Mouse (Mus musculus): ENCODE measurements around the gene Cd37. TPM values are rescaled to one million over a fixed set of nuclear protein-coding genes. Genes with fewer than 3 reads are reported as not detected.

Cd37 gene
- total RNA-seq, 2 experiments from 2014 or later = 2.2 to 4.1 TPM

DNA sequence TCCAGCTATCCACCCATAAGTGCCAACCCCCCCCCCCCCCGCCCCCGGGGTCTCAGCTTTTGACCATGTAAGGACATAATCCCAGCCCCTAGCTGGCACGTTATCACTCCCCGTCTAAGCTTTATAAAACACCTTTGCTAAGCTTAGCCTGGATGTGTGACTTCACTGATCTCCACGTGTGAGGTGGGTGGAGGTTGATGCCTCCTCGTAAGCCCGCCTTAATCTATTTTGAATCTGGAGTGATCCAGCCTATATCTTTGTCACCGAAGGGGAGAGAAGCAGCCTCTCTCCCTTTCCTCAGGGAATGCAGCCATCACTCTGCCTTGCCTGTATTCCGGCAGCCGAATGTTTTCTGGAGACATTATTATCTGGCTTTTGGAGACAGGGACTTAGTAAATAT, 36.3 kb downstream of the Cd37 start:
- DNase-seq = no peak

DNA sequence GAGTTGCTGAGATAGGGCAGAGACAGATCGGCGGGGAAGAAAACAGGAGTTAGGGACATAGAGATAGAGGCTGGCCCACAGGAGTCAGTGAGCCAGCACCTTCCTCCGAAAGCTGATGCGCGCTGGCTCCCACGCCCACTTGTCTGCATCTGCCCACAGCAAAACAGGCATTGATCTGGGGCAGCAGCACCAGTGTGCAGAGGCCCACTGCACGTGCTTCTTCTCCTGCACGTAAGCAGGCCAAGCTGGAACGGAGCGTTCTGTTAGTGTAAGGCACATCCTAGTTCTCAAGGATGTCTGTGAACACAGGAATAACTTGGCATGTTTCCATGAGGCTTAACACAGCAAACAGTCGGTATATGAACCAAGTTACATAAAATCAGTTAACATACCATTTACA, 40.0 kb downstream of the Cd37 start:
- DNase-seq = no peak

DNA sequence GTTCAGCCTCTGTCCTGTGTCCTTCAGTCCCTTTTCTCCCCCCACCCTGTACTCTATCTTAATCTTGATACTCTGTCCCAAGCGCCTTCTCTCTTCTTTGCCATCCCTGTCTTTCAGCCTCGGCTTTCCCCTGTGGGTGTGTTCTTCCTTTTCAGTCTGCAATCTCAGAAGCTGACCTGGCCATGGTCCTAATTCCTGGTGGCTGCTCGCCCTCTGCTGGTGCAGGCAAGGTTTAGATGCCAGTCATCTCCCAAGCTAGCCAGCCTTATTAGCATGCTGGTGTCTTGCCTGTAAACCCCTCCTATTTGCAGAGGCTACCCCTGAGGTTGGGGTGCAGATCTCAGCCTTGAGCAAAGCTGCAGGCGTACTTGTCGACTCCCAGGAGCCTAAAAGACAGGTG, 40.5 kb downstream of the Cd37 start:
- DNase-seq = peak; percentile 86

DNA sequence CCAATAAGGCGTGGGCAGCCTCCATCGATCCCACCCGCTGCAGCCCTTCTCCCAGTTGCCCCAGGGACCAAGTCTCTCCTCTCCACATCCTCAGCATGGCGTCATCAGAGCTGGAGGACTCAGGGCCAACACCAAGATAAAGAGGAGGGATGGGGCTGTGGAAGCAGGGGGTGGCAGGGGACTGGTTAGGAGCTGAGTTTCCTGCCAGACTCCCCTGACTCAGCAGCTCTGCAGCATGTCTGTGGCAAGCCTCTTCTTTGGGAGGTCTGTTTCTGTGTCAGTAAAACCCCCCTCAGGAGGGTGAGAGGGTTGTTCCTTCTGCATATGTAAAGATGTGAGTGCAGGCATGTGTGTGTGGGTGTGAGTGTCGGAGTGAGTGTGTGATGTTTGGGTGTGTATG, 41.9 kb downstream of the Cd37 start:
- no peak for DNase-seq

DNA sequence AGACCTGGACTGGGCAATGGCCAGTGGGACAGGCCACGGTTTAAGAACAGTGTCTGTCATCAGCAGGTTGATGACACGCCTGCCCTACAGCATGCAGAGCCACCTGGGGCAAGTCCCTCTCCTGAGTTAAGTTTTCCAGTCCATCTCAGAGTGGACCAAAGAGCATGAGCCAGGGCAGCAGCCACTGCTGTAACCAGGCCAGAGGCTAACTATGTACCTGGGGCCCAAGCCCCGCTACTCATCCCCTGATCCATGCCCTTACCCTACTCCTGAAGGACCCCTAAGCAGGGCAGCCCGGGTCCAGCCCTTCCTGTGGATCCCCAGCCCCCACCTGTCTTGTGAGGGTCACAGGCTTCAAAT, 42.8 kb downstream of the Cd37 start:
- no peak for DNase-seq

DNA sequence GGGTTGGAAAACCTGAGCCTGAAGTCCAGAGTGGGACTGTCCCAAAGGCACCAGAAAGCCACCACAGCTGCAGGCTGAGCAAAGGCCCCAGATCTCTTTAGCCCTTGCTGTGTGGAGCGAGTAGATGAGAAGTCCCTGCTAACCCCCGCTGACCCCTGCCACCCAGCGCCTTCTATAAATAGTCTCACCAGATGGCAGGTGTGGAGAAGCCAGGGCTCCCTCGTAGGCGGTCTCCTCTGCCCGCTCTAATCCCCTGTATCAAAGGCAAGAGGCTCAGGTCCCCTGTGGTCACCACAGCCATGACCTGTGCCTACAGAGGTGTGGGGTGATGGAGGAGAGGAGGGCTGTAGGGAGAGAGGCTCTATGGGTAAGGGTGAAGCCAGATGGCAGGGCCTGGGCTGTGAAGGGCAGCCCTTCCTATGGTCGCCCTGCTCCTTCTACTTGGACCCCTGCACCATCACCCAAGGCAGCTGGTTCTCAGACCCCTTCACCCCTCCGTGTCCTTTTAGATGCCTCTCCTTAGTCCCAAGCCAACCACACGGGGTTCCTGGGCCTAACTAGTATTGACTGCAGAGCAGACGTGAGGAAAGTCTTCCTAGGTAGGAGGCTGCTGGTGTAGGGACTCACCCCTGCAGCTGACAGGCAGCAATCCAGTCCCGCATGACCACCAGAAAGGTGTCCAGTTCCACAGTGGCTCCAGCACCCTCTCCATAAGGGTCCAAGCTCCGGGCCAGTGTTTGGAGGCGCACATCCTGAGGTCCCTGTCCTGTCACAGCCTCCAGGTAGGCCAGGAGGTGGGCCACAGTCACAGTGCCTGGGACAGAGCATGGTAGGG, 43.4 kb downstream of the Cd37 start:
- DNase-seq = no peak

DNA sequence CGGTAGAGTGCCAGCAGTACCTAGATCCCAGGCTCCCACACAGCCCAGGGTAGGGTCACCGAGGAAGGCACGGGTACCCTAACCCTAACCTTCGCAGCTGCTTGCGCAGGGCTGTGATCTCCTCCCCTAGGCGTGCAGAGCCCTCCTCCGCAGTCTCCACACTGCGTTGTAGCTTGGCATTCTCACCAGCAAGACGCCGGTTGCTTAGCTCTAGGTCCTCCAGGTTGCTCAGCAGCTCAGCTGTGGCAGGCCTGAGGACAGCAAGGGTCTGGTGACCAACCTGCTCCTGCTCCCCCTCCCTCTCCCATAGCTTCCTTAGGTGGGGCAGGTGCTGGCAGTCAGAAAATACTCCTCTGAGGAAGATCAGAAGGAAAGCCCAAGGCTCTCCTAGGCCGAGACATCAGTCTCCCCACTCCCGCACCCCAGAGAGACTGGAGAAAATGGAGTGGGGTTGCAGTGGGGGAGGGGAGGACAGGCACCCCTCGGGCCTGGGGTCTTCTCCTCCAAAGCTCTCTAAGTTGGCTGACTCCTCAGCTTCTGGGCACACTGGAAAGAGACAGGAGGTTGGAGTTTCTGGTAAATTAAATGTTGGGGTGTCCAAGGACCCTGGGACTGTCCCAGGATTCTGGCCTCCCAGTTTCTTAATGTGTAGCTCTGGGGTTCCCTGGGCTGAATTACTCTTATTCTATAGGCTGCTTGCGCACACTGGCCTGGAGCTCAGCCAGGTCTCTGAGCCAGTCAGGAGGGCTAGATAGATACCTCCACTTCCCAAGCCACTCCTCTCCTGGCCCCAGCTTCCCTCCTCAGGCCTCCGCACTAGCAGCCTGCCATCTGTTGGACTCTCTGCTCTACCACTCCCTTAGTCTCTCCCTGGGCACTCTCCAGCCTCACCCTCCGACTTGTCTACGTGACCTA, 44.8 kb downstream of the Cd37 start:
- DNase-seq = no peak

DNA sequence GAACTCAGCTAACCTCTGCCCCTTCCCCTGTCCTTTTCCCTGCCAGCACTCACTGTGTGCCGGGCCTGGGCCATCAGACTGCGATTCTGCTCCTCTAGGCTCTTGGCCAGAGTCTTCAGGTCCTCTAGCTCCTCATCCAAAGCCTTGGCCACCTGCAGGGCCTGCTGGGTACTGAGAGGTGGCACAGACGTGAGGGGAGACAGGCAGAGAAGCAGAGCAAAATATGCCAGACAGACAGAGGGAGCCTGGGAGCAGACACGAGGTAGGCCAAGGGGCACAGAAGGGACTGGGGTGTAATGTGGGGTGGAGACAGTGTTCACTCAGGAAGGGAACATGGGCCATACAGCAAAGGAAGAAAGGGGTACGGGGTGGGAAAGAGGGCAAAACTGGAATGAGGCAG, 45.5 kb downstream of the Cd37 start:
- DNase-seq = no peak

DNA sequence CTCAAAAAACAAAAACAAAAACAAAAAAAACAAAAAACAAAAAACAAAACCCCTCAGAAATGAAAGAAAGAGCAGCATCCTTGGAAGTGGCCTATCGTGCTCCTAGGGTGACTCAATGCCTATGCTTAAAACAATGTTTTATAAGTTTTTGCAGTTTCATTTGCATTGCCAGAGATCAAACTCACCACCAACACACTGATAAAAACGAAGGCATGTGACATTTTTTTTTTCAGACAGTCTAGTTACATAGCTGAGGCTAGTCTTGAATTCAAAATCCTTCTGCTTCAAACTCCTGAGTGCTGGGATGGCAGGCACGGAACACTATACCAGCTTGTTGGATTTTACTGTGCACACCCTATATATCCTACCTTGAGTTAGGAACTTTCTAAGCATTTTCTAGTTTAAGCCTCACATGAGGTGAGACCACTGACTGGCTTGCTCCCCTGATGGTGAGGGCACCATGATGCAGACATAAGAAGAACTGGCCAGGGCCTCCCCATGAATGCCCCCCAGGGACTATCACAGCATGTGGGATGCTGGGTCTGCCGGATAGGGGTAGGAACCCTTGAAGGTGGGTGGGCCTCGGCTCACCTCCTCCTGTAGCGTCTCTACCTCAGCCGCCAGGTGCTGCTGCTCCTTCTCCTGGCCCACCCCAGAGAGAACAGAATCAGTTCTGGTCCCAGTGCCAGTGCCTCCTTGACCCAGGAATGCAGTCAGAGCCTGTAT, 46.2 kb downstream of the Cd37 start:
- DNase-seq = no peak

DNA sequence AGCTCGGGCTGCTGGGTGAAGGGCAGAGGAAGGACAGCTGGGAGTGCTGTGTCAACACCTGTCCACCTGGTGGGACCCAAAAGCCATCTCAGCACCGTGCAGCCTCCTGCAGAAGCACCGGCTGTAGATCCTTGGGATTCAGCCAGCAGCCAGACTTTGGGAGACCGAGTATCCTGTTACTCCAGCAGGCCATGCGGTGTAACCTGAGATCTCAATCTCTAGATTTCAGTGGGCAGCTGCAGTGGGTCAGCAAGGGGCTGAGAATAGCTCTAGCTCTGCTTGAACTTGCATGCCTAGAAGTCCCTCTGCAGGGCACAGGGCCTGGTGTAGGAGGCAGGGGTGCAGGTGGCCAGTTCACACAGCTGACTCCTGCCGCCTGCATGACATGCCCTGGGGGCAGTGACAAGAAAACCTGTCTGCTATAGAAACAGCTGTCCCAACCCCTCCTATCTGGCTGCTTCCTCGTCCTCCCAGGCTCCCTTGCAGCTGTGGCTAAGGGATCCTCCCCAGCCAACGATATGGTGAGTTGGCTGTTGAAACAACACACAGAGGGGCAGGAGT, 47.0 kb downstream of the Cd37 start:
- DNase-seq = no peak

DNA sequence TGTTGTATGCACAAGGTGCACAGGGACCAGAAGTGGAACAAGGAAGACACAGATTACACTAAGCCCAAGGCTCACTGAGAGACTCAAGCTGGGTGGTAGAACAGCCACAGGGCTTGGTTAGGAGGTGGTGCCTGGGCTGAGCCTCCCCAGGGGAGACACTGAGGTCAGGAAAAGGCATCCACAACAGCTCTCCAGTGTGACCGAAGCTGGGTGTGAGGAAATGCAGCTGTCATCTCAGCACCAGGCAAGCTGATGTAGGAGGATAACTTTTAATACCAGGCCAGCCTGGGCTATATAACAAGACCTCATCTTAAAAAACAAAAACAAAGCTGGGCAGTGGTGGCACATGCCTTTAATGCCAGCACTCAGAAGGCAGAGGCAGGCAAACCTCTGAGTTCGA, 47.8 kb downstream of the Cd37 start:
- no peak for DNase-seq

DNA sequence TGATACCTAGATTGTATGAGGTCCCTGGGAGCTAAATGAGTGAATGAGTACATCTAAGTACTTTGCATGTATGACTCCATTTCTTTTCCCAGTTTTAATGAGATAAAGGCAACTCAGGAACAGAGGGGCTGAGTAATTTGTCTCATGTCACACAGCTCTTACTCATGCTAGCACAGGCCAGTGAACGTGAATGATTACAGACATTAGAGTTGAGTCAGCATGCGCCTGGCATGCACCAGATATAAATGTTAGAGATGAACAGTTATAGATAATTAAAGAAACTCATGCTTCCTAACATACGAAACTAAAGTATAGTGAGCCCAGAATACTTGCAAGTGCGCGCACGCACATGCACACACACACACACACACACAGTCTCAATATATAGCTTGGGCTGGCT, 48.7 kb downstream of the Cd37 start:
- DNase-seq = no peak

DNA sequence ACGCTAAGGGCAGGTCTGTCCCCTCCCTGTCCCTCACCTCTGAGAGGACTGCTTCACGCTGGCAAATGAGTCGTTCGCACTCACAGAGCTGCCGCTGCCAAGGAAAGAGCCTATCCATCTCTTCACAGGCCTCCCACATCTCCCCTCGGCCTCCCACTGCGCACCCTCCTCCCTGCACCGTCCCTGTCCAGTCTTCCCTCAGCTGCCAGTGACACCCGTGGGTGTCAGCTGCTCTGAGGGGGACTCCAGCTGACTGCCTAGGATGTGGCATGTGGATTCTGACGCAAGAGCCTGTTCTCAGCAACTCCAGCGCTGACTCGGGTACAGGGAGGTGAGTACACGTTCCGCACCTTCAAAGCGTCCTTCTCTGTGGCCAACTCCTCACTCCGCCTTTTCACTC, 49.3 kb downstream of the Cd37 start:
- no peak for DNase-seq

DNA sequence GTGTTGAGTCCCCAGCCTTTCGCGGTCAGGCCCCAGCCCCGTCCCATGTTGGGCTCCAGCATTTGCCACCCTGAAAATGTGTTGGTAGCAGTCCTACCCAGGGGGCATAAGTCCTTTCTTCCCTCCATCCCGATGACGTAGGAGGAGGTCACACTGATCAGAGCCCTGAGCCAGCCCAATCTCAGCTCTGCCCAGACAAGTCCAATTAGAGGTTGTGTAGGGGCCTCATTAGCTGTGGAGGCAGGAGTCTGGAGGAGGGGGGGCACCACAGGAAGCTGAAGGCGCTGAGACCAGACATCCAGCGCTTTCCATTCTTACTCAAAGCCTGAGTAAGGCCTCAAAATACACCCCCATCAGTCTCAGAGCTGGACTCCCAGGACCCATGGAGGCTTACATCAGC, 53.0 kb downstream of the Cd37 start:
- no peak for DNase-seq

DNA sequence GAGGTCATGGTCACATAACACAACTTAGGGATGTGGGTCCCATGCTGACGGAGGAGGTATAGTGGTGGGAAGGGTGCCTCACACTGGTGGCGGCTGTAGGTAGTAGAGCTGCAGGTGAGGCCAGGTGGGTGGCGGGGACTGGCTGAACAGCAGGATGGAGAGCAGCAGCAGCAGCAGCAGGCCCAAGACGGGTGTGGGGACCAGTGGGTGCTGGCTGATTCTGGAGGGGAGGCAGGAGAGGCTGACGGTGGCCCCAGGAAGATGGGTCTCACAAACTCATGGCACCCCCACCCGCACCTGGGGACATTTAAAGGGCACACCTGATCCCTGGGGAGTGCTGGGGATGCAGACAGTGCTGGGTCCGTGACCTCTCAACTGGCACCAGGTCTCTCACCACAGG, 55.2 kb downstream of the Cd37 start:
- no peak for DNase-seq

Other genes with a start within 250 kb of the Cd37 start
- 100 to 1,000 TPM in 1 of 2 experiments, 10 to 100 TPM in 1; 90.4 to 123 TPM for gene Irf3, start 241.5 kb downstream of the Cd37 start, total RNA-seq (2021)
- gene Bcl2l12, start 240.4 kb downstream of the Cd37 start, total RNA-seq (2021) = 10 to 100 TPM; 16.5 to 17.4 TPM
- 10 to 100 TPM; 76.9 to 82.6 TPM for gene Scaf1, start 222.8 kb downstream of the Cd37 start, total RNA-seq (2021)
- 100 to 1,000 TPM in 1 of 2 experiments, 10 to 100 TPM in 1; 98.9 to 101 TPM for gene Rras, start 221.2 kb downstream of the Cd37 start, total RNA-seq (2021)
- 10 to 100 TPM; 47.7 to 59.7 TPM for gene Prr12, start 186.2 kb downstream of the Cd37 start, total RNA-seq (2021)
- gene Nosip, start 176.7 kb downstream of the Cd37 start, total RNA-seq (2021) = 10 to 100 TPM; 50.5 to 65.3 TPM
- 10 to 100 TPM; 18.1 to 20.5 TPM for gene Prrg2, start 176.4 kb downstream of the Cd37 start, total RNA-seq (2021)
- 10 to 100 TPM; 32.2 to 38.3 TPM for gene Rcn3, start 146.9 kb downstream of the Cd37 start, total RNA-seq (2021)
- gene Fcgrt, start 135.3 kb downstream of the Cd37 start, total RNA-seq (2021) = 100 to 1,000 TPM; 116 to 138 TPM
- 1,000 to 10,000 TPM; 1,231 to 1,372 TPM for gene Rps11, start 114.7 kb downstream of the Cd37 start, total RNA-seq (2021)
- 1,000 to 10,000 TPM; 1,621 to 1,757 TPM for gene Rpl13a, start 110.4 kb downstream of the Cd37 start, total RNA-seq (2021)
- not detected for gene Gm45713, start 102.9 kb downstream of the Cd37 start, total RNA-seq (2021)
- 10 to 100 TPM; 15.3 to 25.5 TPM for gene Flt3l, start 102.7 kb downstream of the Cd37 start, total RNA-seq (2021)
- 10 to 100 TPM; 59.1 to 77.0 TPM for gene Pih1d1, start 84.8 kb downstream of the Cd37 start, total RNA-seq (2021)
- gene Aldh16a1, start 84.5 kb downstream of the Cd37 start, total RNA-seq (2021) = 10 to 100 TPM; 62.7 to 76.7 TPM
- gene Slc17a7, start 75.2 kb downstream of the Cd37 start, total RNA-seq (2021) = under 1 TPM in 1 of 2 experiments, not detected in 1; 0.17 TPM
- gene Gfy, start 59.5 kb downstream of the Cd37 start, total RNA-seq (2021) = not detected
- not detected for gene Pth2, start 58.1 kb downstream of the Cd37 start, total RNA-seq (2021)
- not detected for gene Ccdc155, start 34.2 kb downstream of the Cd37 start, total RNA-seq (2021)
- gene Dkkl1, start 27.0 kb downstream of the Cd37 start, total RNA-seq (2021) = not detected
- gene Tead2, start 23.4 kb downstream of the Cd37 start, total RNA-seq (2021) = 10 to 100 TPM; 10.6 to 15.3 TPM
- not detected for gene Slc6a16, start 2.0 kb upstream of the Cd37 start, total RNA-seq (2021)
- under 1 TPM in 1 of 2 experiments, not detected in 1; 0.13 TPM for gene Slc6a21, start 38.4 kb upstream of the Cd37 start, total RNA-seq (2021)
- gene Trpm4, start 94.7 kb upstream of the Cd37 start, total RNA-seq (2021) = 1 to 10 TPM; 5.7 to 8.5 TPM
- under 1 TPM in 1 of 2 experiments, not detected in 1; 0.13 TPM for gene Hrc, start 96.2 kb upstream of the Cd37 start, total RNA-seq (2021)
- 1 to 10 TPM; 1.5 to 1.7 TPM for gene Ppfia3, start 127.9 kb upstream of the Cd37 start, total RNA-seq (2021)
- 1 to 10 TPM in 1 of 2 experiments, under 1 TPM in 1; 0.70 to 2.8 TPM for gene Lin7b, start 131.5 kb upstream of the Cd37 start, total RNA-seq (2021)
- 100 to 1,000 TPM; 223 to 308 TPM for gene Snrnp70, start 156.6 kb upstream of the Cd37 start, total RNA-seq (2021)
- not detected for gene Kcna7, start 166.5 kb upstream of the Cd37 start, total RNA-seq (2021)
- not detected for gene Ntf5, start 174.6 kb upstream of the Cd37 start, total RNA-seq (2021)
- gene Lhb, start 181.7 kb upstream of the Cd37 start, total RNA-seq (2021) = not detected
- gene Gys1, start 195.7 kb upstream of the Cd37 start, total RNA-seq (2021) = 10 to 100 TPM; 41.7 to 43.9 TPM
- 10 to 100 TPM; 50.3 to 56.3 TPM for gene Ruvbl2, start 199.0 kb upstream of the Cd37 start, total RNA-seq (2021)
- gene Ftl1, start 220.8 kb upstream of the Cd37 start, total RNA-seq (2021) = 1,000 to 10,000 TPM in 1 of 2 experiments, 100 to 1,000 TPM in 1; 896 to 1,448 TPM
- gene Bax, start 227.8 kb upstream of the Cd37 start, total RNA-seq (2021) = 10 to 100 TPM; 60.1 to 64.5 TPM
- 1 to 10 TPM in 1 of 2 experiments, under 1 TPM in 1; 0.86 to 2.1 TPM for gene Tulp2, start 242.8 kb upstream of the Cd37 start, total RNA-seq (2021)
- gene Gm45808, start 247.7 kb upstream of the Cd37 start, total RNA-seq (2021) = 10 to 100 TPM; 39.2 to 52.3 TPM
- gene Dhdh, start 249.7 kb upstream of the Cd37 start, total RNA-seq (2021) = 10 to 100 TPM; 57.8 to 75.6 TPM

All from adrenal gland, postnatal 36 days (tissue).